Mouse (Mus musculus) heart, postnatal 4 days (tissue): ENCODE results near the gene Tgds. TPM values are rescaled to one million over a fixed set of nuclear protein-coding genes. Genes with fewer than 3 reads are reported as not detected.
"Not testable (repeated sequence)": the region's sequence is repeated elsewhere in the genome, so short reads cannot be mapped to it uniquely, and the experiment has no call there.

Source experiments
- DNase-seq: peaks from one replicate; pipeline ENCODE4 v3.0.0; 2021
- total RNA-seq, 2 experiments: library from RNA; stranded (reverse); gene quantifications; 2 replicates each; pipeline ENCODE4 v1.2.3; 2021

Gene Tgds
- 10 to 100 TPM; 11.8 to 13.9 TPM for total RNA-seq

GRCm38 (mm10) chr14:118132642-118132977, at the start of gene Tgds:
Gene Tgds, minus strand, starts transcription at chr14:118132755.
- DNase-seq: peak; percentile 98

GRCm38 (mm10) chr14:118180711-118181177, 48.2 kb upstream of the Tgds start:
- DNase-seq: peak; percentile 59

- peak; percentile 73 for DNase-seq
Observed at GRCm38 (mm10) chr14:118180117-118180557, 47.6 kb upstream of the Tgds start.

- no peak for DNase-seq
Observed at GRCm38 (mm10) chr14:118179701-118180100, 47.1 kb upstream of the Tgds start.

GRCm38 (mm10) chr14:118179251-118179650, 46.7 kb upstream of the Tgds start:
- no peak for DNase-seq

- DNase-seq: no peak
Observed at GRCm38 (mm10) chr14:118175694-118176085, 43.1 kb upstream of the Tgds start.

GRCm38 (mm10) chr14:118175071-118175693, 42.6 kb upstream of the Tgds start:
- DNase-seq: no peak

- no peak for DNase-seq
Observed at GRCm38 (mm10) chr14:118173590-118174203, 41.1 kb upstream of the Tgds start.

GRCm38 (mm10) chr14:118168776-118169175, 36.2 kb upstream of the Tgds start:
- no peak for DNase-seq

- peak; percentile 36 for DNase-seq
Observed at GRCm38 (mm10) chr14:118162640-118163039, 30.1 kb upstream of the Tgds start.

GRCm38 (mm10) chr14:118161751-118162150, 29.2 kb upstream of the Tgds start:
- no peak for DNase-seq

GRCm38 (mm10) chr14:118157146-118157545, 24.6 kb upstream of the Tgds start:
- peak; percentile 71 for DNase-seq

GRCm38 (mm10) chr14:118156740-118157139, 24.2 kb upstream of the Tgds start:
- no peak for DNase-seq

- DNase-seq: not testable (repeated sequence)
Observed at GRCm38 (mm10) chr14:118156056-118156455, 23.5 kb upstream of the Tgds start.

- no peak for DNase-seq
Observed at GRCm38 (mm10) chr14:118152294-118152651, 19.7 kb upstream of the Tgds start.

GRCm38 (mm10) chr14:118151651-118152293, 19.2 kb upstream of the Tgds start:
- peak; percentile 30 for DNase-seq

- no peak for DNase-seq
Observed at GRCm38 (mm10) chr14:118150656-118151551, 18.3 kb upstream of the Tgds start.

GRCm38 (mm10) chr14:118148554-118148953, 16.0 kb upstream of the Tgds start:
- DNase-seq: no peak

GRCm38 (mm10) chr14:118148046-118148445, 15.5 kb upstream of the Tgds start:
- DNase-seq: no peak

- no peak for DNase-seq
Observed at GRCm38 (mm10) chr14:118142283-118142682, 9.7 kb upstream of the Tgds start.

- no peak for DNase-seq
Observed at GRCm38 (mm10) chr14:118137487-118137886, 4.9 kb upstream of the Tgds start.

- peak; percentile 98 for DNase-seq
Observed at GRCm38 (mm10) chr14:118136744-118137452, 4.3 kb upstream of the Tgds start, which contains the start of gene Gpr180. Gene Gpr180, plus strand, starts transcription at chr14:118137158.
